Mouse (Mus musculus): ENCODE measurements around the gene Hepacam.

DNA sequence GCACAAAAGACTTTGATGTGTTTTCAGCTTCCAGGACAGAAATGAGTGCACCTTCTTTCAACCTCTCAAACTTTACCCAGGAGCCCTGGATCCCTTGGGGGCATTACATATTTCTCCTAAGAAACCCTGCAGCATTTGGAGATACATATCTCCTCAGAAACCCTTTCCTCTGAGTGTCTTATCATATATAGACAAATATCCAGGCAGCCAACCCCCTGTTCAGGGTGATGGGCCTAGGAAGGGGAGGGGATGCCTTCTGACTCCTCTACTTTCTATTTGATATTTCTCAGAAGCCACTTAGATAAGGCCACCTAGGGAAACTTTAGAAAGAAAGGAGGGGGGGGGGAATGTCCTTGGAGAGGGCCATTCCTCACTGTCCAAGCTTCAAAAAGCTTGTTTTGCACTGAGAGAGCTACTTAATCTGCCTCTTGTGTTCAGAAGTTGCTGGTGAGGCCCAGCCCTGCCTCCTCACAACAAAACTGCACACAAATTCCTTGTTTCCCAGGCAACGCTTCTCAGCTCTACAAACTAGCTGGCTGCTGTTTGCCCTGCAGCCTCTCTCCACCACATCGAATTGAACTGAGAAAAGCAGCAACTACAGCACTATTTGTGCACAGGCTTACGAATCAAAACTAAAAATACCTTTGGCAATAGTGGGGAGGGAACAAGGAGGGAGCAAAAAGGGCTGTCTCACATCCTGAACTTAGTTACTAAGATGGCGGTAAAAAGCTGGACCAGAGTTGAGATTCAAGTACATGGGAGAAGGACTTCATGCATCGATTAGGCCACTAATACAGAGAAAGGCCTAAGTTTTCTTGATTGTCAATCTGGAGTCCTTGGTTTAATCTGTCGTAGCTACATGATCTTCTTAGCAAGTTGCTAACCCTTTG is 7.6 kb upstream of the Hepacam start:
- TF ChIP-seq CTCF (conservative IDR thresholded peaks at IDR 0.05; ENCODE audit: low read length) (no peak), POU5F1 (IDR thresholded peaks at IDR 0.05; ENCODE audit: borderline replicate concordance, low read length) (no peak)
